Mouse (Mus musculus): ENCODE measurements around the gene Suz12. TPM values are rescaled to one million over a fixed set of nuclear protein-coding genes. Genes with fewer than 3 reads are reported as not detected.
"Not testable (repeated sequence)": the region's sequence is repeated elsewhere in the genome, so short reads cannot be mapped to it uniquely, and the experiment has no call there.

The Suz12 gene
- polyA plus RNA-seq, 1 experiment from 2014 or later = 19.6 TPM

DNA sequence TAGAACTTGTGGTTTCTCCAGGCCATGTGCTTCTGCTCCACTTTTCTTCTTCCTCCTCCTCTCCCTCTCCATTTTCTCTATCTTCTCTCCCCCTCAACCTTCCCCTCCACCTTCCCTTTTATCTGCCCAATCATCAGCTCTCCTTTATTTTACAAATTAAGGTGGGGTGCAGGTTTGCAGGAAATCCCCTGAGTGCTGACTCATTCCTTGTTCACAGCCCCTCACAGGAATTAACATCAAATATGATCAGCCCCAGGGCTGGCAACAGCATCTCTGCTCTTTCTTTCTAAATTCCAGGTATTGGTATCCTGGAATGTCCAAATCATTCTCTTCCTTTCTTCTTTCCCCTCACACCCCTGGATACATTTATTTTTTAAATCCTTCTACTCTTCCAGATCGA lies 16.7 kb upstream of the Suz12 start:
- WGBS (ENCODE audit: missing documents) = 89% methylated on average over 1 of the region's 1 CpGs
- no peaks in the 10 kb centered on the region for H3K36me3 ChIP-seq (ENCODE audit: inconsistent target)
- no peak overlapping the region for H3K27ac ChIP-seq
- H3K79me2 ChIP-seq (ENCODE audit: inconsistent target) = no peaks in the 10 kb centered on the region
- no peak overlapping the region for H3K4me3 ChIP-seq (ENCODE audit: inconsistent target)

GRCm38 (mm10) chr11:79976645-79977044 lies 16.3 kb upstream of the Suz12 start:
- not testable (repeated sequence) for H3K79me2 ChIP-seq (ENCODE audit: inconsistent target); H3K27ac ChIP-seq; H3K36me3 ChIP-seq (ENCODE audit: inconsistent target); H3K4me3 ChIP-seq (ENCODE audit: inconsistent target)
- WGBS (ENCODE audit: missing documents) = 90% methylated on average over 3 of the region's 6 CpGs

GRCm38 (mm10) chr11:79977061-79977460 lies 15.8 kb upstream of the Suz12 start:
- H3K36me3 ChIP-seq (ENCODE audit: inconsistent target); H3K79me2 ChIP-seq (ENCODE audit: inconsistent target); H3K27ac ChIP-seq; H3K4me3 ChIP-seq (ENCODE audit: inconsistent target): not testable (repeated sequence)
- WGBS (ENCODE audit: missing documents) = 95% methylated on average over 11 of the region's 14 CpGs

GRCm38 (mm10) chr11:79977747-79978146 lies 15.2 kb upstream of the Suz12 start:
- not testable (repeated sequence) for H3K79me2 ChIP-seq (ENCODE audit: inconsistent target); H3K27ac ChIP-seq; H3K36me3 ChIP-seq (ENCODE audit: inconsistent target); H3K4me3 ChIP-seq (ENCODE audit: inconsistent target)
- WGBS (ENCODE audit: missing documents) = 100% methylated on average over 2 of the region's 4 CpGs

DNA sequence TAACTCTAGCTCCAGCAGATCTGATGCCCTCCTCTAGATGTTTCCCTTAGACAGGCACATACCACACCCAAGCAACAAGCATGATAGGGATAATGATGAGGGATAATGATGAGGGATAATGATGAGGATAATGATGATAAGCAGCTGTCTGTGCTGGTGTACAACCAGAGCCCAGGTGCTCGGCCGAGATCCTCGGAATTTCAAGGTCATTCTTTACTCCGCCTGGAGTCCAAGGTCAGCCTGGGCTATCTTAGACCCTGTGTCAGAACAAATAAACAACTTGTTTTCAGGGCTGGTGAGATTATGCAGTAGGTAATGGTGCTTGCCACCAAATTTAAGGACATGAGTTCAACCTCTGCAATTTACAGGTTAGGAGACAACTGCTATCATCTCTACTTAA lies 6.0 kb upstream of the Suz12 start:
- Histone ChIP-seq H3K4me3 (ENCODE audit: inconsistent target) (no peak overlapping the region), H3K79me2 (ENCODE audit: inconsistent target) (no peaks in the 10 kb centered on the region), H3K36me3 (ENCODE audit: inconsistent target) (no peaks in the 10 kb centered on the region), H3K27ac (no peak overlapping the region)
- WGBS (ENCODE audit: missing documents) = 98% methylated on average over 4 of the region's 4 CpGs

GRCm38 (mm10) chr11:79987896-79988295 lies 5.0 kb upstream of the Suz12 start:
- Histone ChIP-seq H3K27ac (no peak overlapping the region), H3K4me3 (ENCODE audit: inconsistent target) (no peak overlapping the region), H3K36me3 (ENCODE audit: inconsistent target) (no peaks in the 10 kb centered on the region), H3K79me2 (ENCODE audit: inconsistent target) (no peaks in the 10 kb centered on the region)
- 100% methylated on average over 2 of the region's 3 CpGs for WGBS (ENCODE audit: missing documents)

DNA sequence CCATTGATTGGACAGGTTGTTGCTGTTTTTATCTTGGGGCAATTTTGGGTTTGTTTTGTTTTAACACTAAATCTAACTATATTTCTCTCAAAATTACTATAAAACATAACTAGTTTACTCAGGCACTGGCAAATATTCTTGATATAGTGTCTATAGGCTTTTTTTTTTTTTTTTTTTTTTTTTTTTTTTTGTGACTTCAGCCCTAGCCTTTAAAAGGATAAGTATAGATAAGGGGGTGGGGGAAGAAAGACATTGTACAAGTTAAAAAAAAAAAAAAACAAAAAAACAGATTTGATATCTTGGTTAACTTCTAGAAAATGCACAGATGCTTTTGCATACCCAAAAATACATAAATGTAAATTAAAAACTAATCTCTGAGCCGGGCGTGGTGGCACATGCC lies 2.8 kb upstream of the Suz12 start:
- H3K79me2 ChIP-seq (ENCODE audit: inconsistent target) = peaks cover 18% of the 10 kb centered on the region
- no peak overlapping the region for H3K27ac ChIP-seq
- H3K4me3 ChIP-seq (ENCODE audit: inconsistent target) = no peak overlapping the region
- 97% methylated on average over 2 of the region's 2 CpGs for WGBS (ENCODE audit: missing documents)
- no peaks in the 10 kb centered on the region for H3K36me3 ChIP-seq (ENCODE audit: inconsistent target)

DNA sequence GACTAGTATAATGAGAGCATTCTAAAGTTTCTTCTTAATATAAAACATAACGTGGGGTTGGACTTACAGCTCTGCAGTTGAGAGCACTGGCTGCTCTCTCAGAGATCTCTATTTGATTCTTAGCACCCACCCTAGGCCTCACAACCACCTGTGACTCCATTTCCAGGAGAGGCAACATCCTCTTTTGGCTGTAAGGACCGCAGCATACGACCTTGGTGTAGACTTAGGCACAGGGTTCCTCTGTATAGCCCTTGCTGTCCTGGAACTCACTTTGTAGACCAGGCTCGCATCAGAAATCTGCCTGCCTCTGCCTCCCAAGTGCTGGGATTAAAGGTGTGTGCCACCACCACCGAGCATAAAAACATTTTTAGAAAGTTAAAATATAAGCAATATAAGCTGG lies 1.3 kb upstream of the Suz12 start:
- H3K27ac ChIP-seq = no peak overlapping the region
- no peak overlapping the region for H3K4me3 ChIP-seq (ENCODE audit: inconsistent target)
- H3K36me3 ChIP-seq (ENCODE audit: inconsistent target) = no peaks in the 10 kb centered on the region
- H3K79me2 ChIP-seq (ENCODE audit: inconsistent target) = peaks cover 33% of the 10 kb centered on the region
- 93% methylated on average over 5 of the region's 5 CpGs for WGBS (ENCODE audit: missing documents)

GRCm38 (mm10) chr11:79992035-79992591 lies 793 bp upstream of the Suz12 start:
- H3K36me3 ChIP-seq (ENCODE audit: inconsistent target) = no peaks in the 10 kb centered on the region
- 22% methylated on average over 19 of the region's 21 CpGs for WGBS (ENCODE audit: missing documents)

GRCm38 (mm10) chr11:79993356-79994270 lies 707 bp downstream of the Suz12 start:
- no peaks in the 10 kb centered on the region for H3K36me3 ChIP-seq (ENCODE audit: inconsistent target)
- H3K4me3 ChIP-seq (ENCODE audit: inconsistent target) = peak overlapping the region; percentile 86
- peaks cover 51% of the 10 kb centered on the region for H3K79me2 ChIP-seq (ENCODE audit: inconsistent target)
- peak overlapping the region; percentile 53 for H3K27ac ChIP-seq
- 1% methylated on average over 41 of the region's 74 CpGs for WGBS (ENCODE audit: missing documents)

More at GRCm38 (mm10) chr11:79992035-79992591, 793 bp upstream of the Suz12 start:
- H3K4me3 ChIP-seq (ENCODE audit: inconsistent target) = peak overlapping the region; percentile 67
- H3K79me2 ChIP-seq (ENCODE audit: inconsistent target) = peaks cover 38% of the 10 kb centered on the region
- peak overlapping the region; percentile 75 for H3K27ac ChIP-seq

GRCm38 (mm10) chr11:79994271-79994988 lies 1.5 kb downstream of the Suz12 start:
- H3K79me2 ChIP-seq (ENCODE audit: inconsistent target) = peaks cover 58% of the 10 kb centered on the region
- 0 out of 2 replicates have a peak overlapping the region, but pooled peaks have one; percentile 53 for H3K27ac ChIP-seq
- peak overlapping the region; percentile 86 for H3K4me3 ChIP-seq (ENCODE audit: inconsistent target)
- WGBS (ENCODE audit: missing documents) = 2% methylated on average over 7 of the region's 7 CpGs
- no peaks in the 10 kb centered on the region for H3K36me3 ChIP-seq (ENCODE audit: inconsistent target)

DNA sequence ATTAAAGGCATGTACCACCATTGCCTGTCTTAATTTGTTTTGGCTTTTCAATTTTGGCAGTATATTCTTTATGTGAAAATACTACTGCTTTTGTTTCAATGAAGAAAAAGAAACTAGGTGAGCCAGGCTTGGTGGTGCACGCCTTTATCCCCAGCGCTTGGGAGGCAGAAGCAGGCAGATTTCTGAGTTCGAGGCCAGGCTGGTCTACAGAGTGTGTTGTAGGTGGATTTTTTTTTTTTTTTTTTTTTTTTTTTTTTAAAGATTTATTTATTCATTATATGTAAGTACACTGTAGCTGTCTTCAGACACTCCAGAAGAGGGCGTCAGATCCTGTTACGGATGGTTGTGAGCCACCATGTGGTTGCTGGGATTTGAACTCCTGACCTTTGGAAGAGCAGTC lies 23.6 kb downstream of the Suz12 start:
- peaks cover 38% of the 10 kb centered on the region; the same call in 1 of the 2 replicates for H3K36me3 ChIP-seq (ENCODE audit: inconsistent target)
- not testable (repeated sequence) for H3K79me2 ChIP-seq (ENCODE audit: inconsistent target); H3K27ac ChIP-seq; H3K4me3 ChIP-seq (ENCODE audit: inconsistent target)
- WGBS (ENCODE audit: missing documents) = 92% methylated on average over 2 of the region's 5 CpGs

DNA sequence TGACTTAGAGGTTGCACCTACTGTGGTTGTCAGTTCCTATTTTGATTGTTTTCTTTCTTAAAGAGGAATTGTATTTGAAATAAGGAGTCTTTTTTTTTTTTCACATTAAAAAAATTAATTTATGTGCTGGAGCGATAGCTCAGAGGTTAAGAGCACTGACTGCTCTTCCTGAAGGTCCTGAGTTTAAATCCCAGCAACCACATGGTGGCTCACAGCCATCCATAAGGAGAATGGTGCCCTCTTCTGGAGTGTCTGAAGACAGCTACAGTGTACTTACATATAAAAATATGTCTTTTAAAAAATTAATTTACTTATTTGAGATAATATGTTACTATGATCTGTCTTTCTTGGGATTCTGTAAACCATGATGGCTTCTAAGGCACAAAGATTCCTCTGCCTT lies 26.9 kb downstream of the Suz12 start:
- Histone ChIP-seq H3K79me2 (ENCODE audit: inconsistent target) (no peaks in the 10 kb centered on the region), H3K36me3 (ENCODE audit: inconsistent target) (peaks cover 42% of the 10 kb centered on the region), H3K4me3 (ENCODE audit: inconsistent target) (no peak overlapping the region), H3K27ac (no peak overlapping the region)
- 100% methylated on average over 1 of the region's 1 CpGs for WGBS (ENCODE audit: missing documents)

GRCm38 (mm10) chr11:80021306-80021705 lies 28.4 kb downstream of the Suz12 start:
- Histone ChIP-seq H3K36me3 (ENCODE audit: inconsistent target) (peaks cover 52% of the 10 kb centered on the region), H3K79me2 (ENCODE audit: inconsistent target) (no peaks in the 10 kb centered on the region), H3K4me3 (ENCODE audit: inconsistent target) (no peak overlapping the region), H3K27ac (no peak overlapping the region)
- 95% methylated on average over 4 of the region's 4 CpGs for WGBS (ENCODE audit: missing documents)

DNA sequence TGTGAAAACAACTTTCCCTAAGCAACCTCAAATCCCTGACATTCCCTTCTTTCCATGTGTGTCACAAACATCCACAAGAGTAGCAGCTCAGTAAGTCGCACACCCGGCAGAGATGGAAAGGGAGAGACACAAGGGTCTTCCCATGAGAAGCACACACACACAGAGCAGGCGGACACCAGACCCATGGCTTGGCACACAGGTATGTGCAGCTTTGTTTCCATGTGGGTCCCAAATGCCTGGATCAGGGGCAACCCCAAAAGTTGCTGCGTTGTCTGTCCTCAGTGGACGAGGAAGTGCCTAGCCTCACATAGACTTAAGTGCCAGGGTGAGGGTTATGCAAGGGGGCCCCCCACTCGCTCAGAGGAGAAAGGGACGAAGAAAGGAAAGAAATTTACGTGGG lies 44.6 kb downstream of the Suz12 start:
- WGBS (ENCODE audit: missing documents) = 76% methylated on average over 6 of the region's 8 CpGs
- Histone ChIP-seq H3K4me3 (ENCODE audit: inconsistent target) (no peak overlapping the region), H3K27ac (no peak overlapping the region), H3K36me3 (ENCODE audit: inconsistent target) (peaks cover 14% of the 10 kb centered on the region), H3K79me2 (ENCODE audit: inconsistent target) (no peaks in the 10 kb centered on the region)
